Mouse (Mus musculus) pancreas, adult 10 weeks (tissue): ENCODE data around the gene Trpm8. TPM values are rescaled to one million over a fixed set of nuclear protein-coding genes. Genes with fewer than 3 reads are reported as not detected.

ENCODE experiments used
- polyA plus RNA-seq: library from polyadenylated mRNA; stranded (reverse); fragments of 350-450 nt; fragmentation: Illumina TruSeq; extraction: RNeasy Lipid Tissue Mini Kit (QIAGEN cat#74804); gene quantifications from one replicate; pipeline ENCODE4 v1.2.3, GENCODE M21; 2015; ENCODE audit warnings: low read depth, low replicate concordance; ENCODE audit not compliant: insufficient read depth

The Trpm8 gene
- polyA plus RNA-seq, result not detected

GRCm38 (mm10) chr1:88277098-88277817 lies at the start of gene Trpm8, which contains the start of gene Hjurp:
Gene Trpm8 (plus strand): TSS chr1:88277661.
Gene Hjurp (minus strand): TSS chr1:88277633.

GRCm38 (mm10) chr1:88406807-88407198 lies 129.3 kb downstream of the Trpm8 start, which contains the start of gene Spp2:
Gene Spp2 (plus strand): TSS chr1:88406961.

Other genes with a start within 250 kb of the Trpm8 start
- not detected for gene Ugt1a10, start 222.3 kb upstream of the Trpm8 start, polyA plus RNA-seq
- not detected for gene Ugt1a9, start 206.9 kb upstream of the Trpm8 start, polyA plus RNA-seq
- not detected for gene Ugt1a8, start 189.8 kb upstream of the Trpm8 start, polyA plus RNA-seq
- 3.9 TPM for gene Ugt1a7c, start 182.6 kb upstream of the Trpm8 start, polyA plus RNA-seq
- 0.89 TPM for gene Ugt1a6b, start 174.4 kb upstream of the Trpm8 start, polyA plus RNA-seq
- gene Ugt1a6a, start 142.9 kb upstream of the Trpm8 start, polyA plus RNA-seq, result 5.5 TPM
- gene Ugt1a5, start 111.6 kb upstream of the Trpm8 start, polyA plus RNA-seq, result not detected
- not detected for gene Ugt1a2, start 77.1 kb upstream of the Trpm8 start, polyA plus RNA-seq
- gene Dnajb3, start 71.9 kb upstream of the Trpm8 start, polyA plus RNA-seq, result not detected
- gene Ugt1a1, start 65.7 kb upstream of the Trpm8 start, polyA plus RNA-seq, result not detected
- gene Mroh2a, start 50.7 kb upstream of the Trpm8 start, polyA plus RNA-seq, result 0.98 TPM
- 15.3 TPM for gene Hjurp, start within 50 bp of the Trpm8 start, polyA plus RNA-seq
- gene Spp2, start 129.3 kb downstream of the Trpm8 start, polyA plus RNA-seq, result not detected
- gene Glrp1, start 232.4 kb downstream of the Trpm8 start, polyA plus RNA-seq, result not detected